Mouse (Mus musculus): ENCODE results near the gene Gse1. TPM values are rescaled to one million over a fixed set of nuclear protein-coding genes. Genes with fewer than 3 reads are reported as not detected.

The Gse1 gene
- polyA plus RNA-seq, 1 experiment from 2014 or later, result 6.7 TPM

GRCm38 (mm10) chr8:120565151-120565711 lies 337.0 kb downstream of the Gse1 start:
- H3K9me3 ChIP-seq (ENCODE audit: low read length), result 0 out of 2 replicates have a peak, but pooled peaks cover 6% of the 10 kb centered on the region
- H3K27me3 ChIP-seq (ENCODE audit: insufficient read depth, low read length), result no peaks in the 10 kb centered on the region
- no peak overlapping the region for H3K27ac ChIP-seq (ENCODE audit: low read length)
- ATAC-seq (ENCODE audit: low FRiP score, low TSS enrichment), result no peak
- no peak overlapping the region for H3K4me2 ChIP-seq (replicated peaks; ENCODE audit: low read depth, low read length)
- WGBS, result 35% methylated on average over 7 of the region's 7 CpGs
- H3K4me1 ChIP-seq (ENCODE audit: insufficient read depth, low read length), result peaks cover 54% of the 10 kb centered on the region
- no peak overlapping the region for H3K4me3 ChIP-seq (ENCODE audit: low read length)
- H3K9ac ChIP-seq (replicated peaks; ENCODE audit: low read length), result no peak overlapping the region
- H3K36me3 ChIP-seq (ENCODE audit: insufficient read depth, low read length), result peaks cover 37% of the 10 kb centered on the region

GRCm38 (mm10) chr8:120566681-120567080 lies 338.4 kb downstream of the Gse1 start:
- 0 out of 2 replicates have a peak, but pooled peaks cover 6% of the 10 kb centered on the region for H3K9me3 ChIP-seq (ENCODE audit: low read length)
- H3K27ac ChIP-seq (ENCODE audit: low read length), result no peak overlapping the region
- H3K4me2 ChIP-seq (replicated peaks; ENCODE audit: low read depth, low read length), result no peak overlapping the region
- ATAC-seq (ENCODE audit: low FRiP score, low TSS enrichment), result no peak
- H3K27me3 ChIP-seq (ENCODE audit: insufficient read depth, low read length), result no peaks in the 10 kb centered on the region
- peaks cover 42% of the 10 kb centered on the region for H3K4me1 ChIP-seq (ENCODE audit: insufficient read depth, low read length)
- no peak overlapping the region for H3K9ac ChIP-seq (replicated peaks; ENCODE audit: low read length)
- no peak overlapping the region for H3K4me3 ChIP-seq (ENCODE audit: low read length)
- WGBS, result 85% methylated on average over 8 of the region's 8 CpGs
- peaks cover 50% of the 10 kb centered on the region for H3K36me3 ChIP-seq (ENCODE audit: insufficient read depth, low read length)

- no peak for ATAC-seq (ENCODE audit: low FRiP score, low TSS enrichment)
- H3K27me3 ChIP-seq (ENCODE audit: insufficient read depth, low read length), result no peaks in the 10 kb centered on the region
- H3K4me2 ChIP-seq (replicated peaks; ENCODE audit: low read depth, low read length), result no peak overlapping the region
- H3K4me3 ChIP-seq (ENCODE audit: low read length), result no peak overlapping the region
- peaks cover 60% of the 10 kb centered on the region for H3K36me3 ChIP-seq (ENCODE audit: insufficient read depth, low read length)
- H3K4me1 ChIP-seq (ENCODE audit: insufficient read depth, low read length), result peaks cover 31% of the 10 kb centered on the region
- no peak overlapping the region for H3K27ac ChIP-seq (ENCODE audit: low read length)
- 94% methylated on average over 17 of the region's 17 CpGs for WGBS
- no peak overlapping the region for H3K9ac ChIP-seq (replicated peaks; ENCODE audit: low read length)
- 0 out of 2 replicates have a peak, but pooled peaks cover 6% of the 10 kb centered on the region for H3K9me3 ChIP-seq (ENCODE audit: low read length)
These were observed 339.5 kb downstream of the Gse1 start for GRCm38 (mm10) chr8:120567731-120568130.

GRCm38 (mm10) chr8:120568164-120568798 lies 340.0 kb downstream of the Gse1 start:
- H3K27ac ChIP-seq (ENCODE audit: low read length), result no peak overlapping the region
- ATAC-seq (ENCODE audit: low FRiP score, low TSS enrichment), result no peak
- WGBS, result 95% methylated on average over 37 of the region's 37 CpGs
- 0 out of 2 replicates have a peak, but pooled peaks cover 6% of the 10 kb centered on the region for H3K9me3 ChIP-seq (ENCODE audit: low read length)
- H3K36me3 ChIP-seq (ENCODE audit: insufficient read depth, low read length), result peaks cover 66% of the 10 kb centered on the region
- peaks cover 30% of the 10 kb centered on the region for H3K4me1 ChIP-seq (ENCODE audit: insufficient read depth, low read length)
- H3K4me2 ChIP-seq (replicated peaks; ENCODE audit: low read depth, low read length), result no peak overlapping the region
- no peak overlapping the region for H3K4me3 ChIP-seq (ENCODE audit: low read length)
- H3K27me3 ChIP-seq (ENCODE audit: insufficient read depth, low read length), result no peaks in the 10 kb centered on the region
- no peak overlapping the region for H3K9ac ChIP-seq (replicated peaks; ENCODE audit: low read length)

- ATAC-seq (ENCODE audit: low FRiP score, low TSS enrichment), result no peak
- H3K4me3 ChIP-seq (ENCODE audit: low read length), result no peak overlapping the region
- H3K36me3 ChIP-seq (ENCODE audit: insufficient read depth, low read length), result peaks cover 74% of the 10 kb centered on the region
- WGBS, result 93% methylated on average over 14 of the region's 17 CpGs
- no peak overlapping the region for H3K4me2 ChIP-seq (replicated peaks; ENCODE audit: low read depth, low read length)
- H3K27me3 ChIP-seq (ENCODE audit: insufficient read depth, low read length), result no peaks in the 10 kb centered on the region
- H3K27ac ChIP-seq (ENCODE audit: low read length), result no peak overlapping the region
- no peak overlapping the region for H3K9ac ChIP-seq (replicated peaks; ENCODE audit: low read length)
- H3K9me3 ChIP-seq (ENCODE audit: low read length), result 0 out of 2 replicates have a peak, but pooled peaks cover 6% of the 10 kb centered on the region
- peaks cover 30% of the 10 kb centered on the region for H3K4me1 ChIP-seq (ENCODE audit: insufficient read depth, low read length)
These were observed 340.9 kb downstream of the Gse1 start for GRCm38 (mm10) chr8:120569123-120569522.

- 0 out of 2 replicates have a peak, but pooled peaks cover 6% of the 10 kb centered on the region for H3K9me3 ChIP-seq (ENCODE audit: low read length)
- peaks cover 84% of the 10 kb centered on the region for H3K36me3 ChIP-seq (ENCODE audit: insufficient read depth, low read length)
- no peak overlapping the region for H3K9ac ChIP-seq (replicated peaks; ENCODE audit: low read length)
- no peaks in the 10 kb centered on the region for H3K27me3 ChIP-seq (ENCODE audit: insufficient read depth, low read length)
- no peak overlapping the region for H3K4me2 ChIP-seq (replicated peaks; ENCODE audit: low read depth, low read length)
- no peak overlapping the region for H3K27ac ChIP-seq (ENCODE audit: low read length)
- no peak overlapping the region for H3K4me3 ChIP-seq (ENCODE audit: low read length)
- ATAC-seq (ENCODE audit: low FRiP score, low TSS enrichment), result no peak; the same call in 1 of the 2 replicates
- peaks cover 29% of the 10 kb centered on the region for H3K4me1 ChIP-seq (ENCODE audit: insufficient read depth, low read length)
- WGBS, result 54% methylated on average over 13 of the region's 13 CpGs
These were observed 341.9 kb downstream of the Gse1 start for GRCm38 (mm10) chr8:120569939-120570715.

GRCm38 (mm10) chr8:120571561-120571960 lies 343.3 kb downstream of the Gse1 start:
- Histone ChIP-seq H3K36me3 (ENCODE audit: insufficient read depth, low read length) (peaks cover 94% of the 10 kb centered on the region), H3K4me1 (ENCODE audit: insufficient read depth, low read length) (peaks cover 35% of the 10 kb centered on the region), H3K9me3 (ENCODE audit: low read length) (0 out of 2 replicates have a peak, but pooled peaks cover 6% of the 10 kb centered on the region), H3K4me2 (replicated peaks; ENCODE audit: low read depth, low read length) (no peak overlapping the region), H3K27ac (ENCODE audit: low read length) (no peak overlapping the region), H3K4me3 (ENCODE audit: low read length) (no peak overlapping the region), H3K27me3 (ENCODE audit: insufficient read depth, low read length) (no peaks in the 10 kb centered on the region), H3K9ac (replicated peaks; ENCODE audit: low read length) (no peak overlapping the region)
- no peak for ATAC-seq (ENCODE audit: low FRiP score, low TSS enrichment)
- 86% methylated on average over 8 of the region's 8 CpGs for WGBS

GRCm38 (mm10) chr8:120572534-120572933 lies 344.3 kb downstream of the Gse1 start:
- Histone ChIP-seq H3K4me3 (ENCODE audit: low read length) (no peak overlapping the region), H3K27ac (ENCODE audit: low read length) (no peak overlapping the region), H3K4me2 (replicated peaks; ENCODE audit: low read depth, low read length) (no peak overlapping the region), H3K4me1 (ENCODE audit: insufficient read depth, low read length) (peaks cover 35% of the 10 kb centered on the region), H3K9me3 (ENCODE audit: low read length) (0 out of 2 replicates have a peak, but pooled peaks cover 6% of the 10 kb centered on the region), H3K9ac (replicated peaks; ENCODE audit: low read length) (no peak overlapping the region), H3K36me3 (ENCODE audit: insufficient read depth, low read length) (peaks cover 93% of the 10 kb centered on the region), H3K27me3 (ENCODE audit: insufficient read depth, low read length) (no peaks in the 10 kb centered on the region)
- ATAC-seq (ENCODE audit: low FRiP score, low TSS enrichment), result no peak
- 79% methylated on average over 21 of the region's 21 CpGs for WGBS

- H3K4me1 ChIP-seq (ENCODE audit: insufficient read depth, low read length), result peaks cover 35% of the 10 kb centered on the region
- no peaks in the 10 kb centered on the region for H3K9me3 ChIP-seq (ENCODE audit: low read length)
- H3K27ac ChIP-seq (ENCODE audit: low read length), result no peak overlapping the region
- H3K4me3 ChIP-seq (ENCODE audit: low read length), result no peak overlapping the region
- WGBS, result 63% methylated on average over 11 of the region's 11 CpGs
- no peak overlapping the region for H3K9ac ChIP-seq (replicated peaks; ENCODE audit: low read length)
- no peak overlapping the region for H3K4me2 ChIP-seq (replicated peaks; ENCODE audit: low read depth, low read length)
- no peak for ATAC-seq (ENCODE audit: low FRiP score, low TSS enrichment)
- peaks cover 93% of the 10 kb centered on the region for H3K36me3 ChIP-seq (ENCODE audit: insufficient read depth, low read length)
- no peaks in the 10 kb centered on the region for H3K27me3 ChIP-seq (ENCODE audit: insufficient read depth, low read length)
These were observed 345.6 kb downstream of the Gse1 start for GRCm38 (mm10) chr8:120573866-120574265.
